Mouse (Mus musculus) liver, postnatal 0 days (tissue): ENCODE measurements around the gene Chst2. TPM values are rescaled to one million over a fixed set of nuclear protein-coding genes. Genes with fewer than 3 reads are reported as not detected.
A peak's percentile ranks its signal among the peaks of the same experiment; 100 is the strongest.

Source experiments
- ATAC-seq: fragments of 200-750 bp; cut with Nextera tagmentation; 2 replicates; pipeline ENCODE4 v1.8.0; 2017; ENCODE audit warnings: mild to moderate bottlenecking, moderate library complexity
- DNase-seq: peaks from one replicate; pipeline ENCODE4 v3.0.0-alpha.2; 2016
- H3K27ac ChIP-seq: fragments of 300-500 bp; sonication (generic); 2 replicates; pipeline ENCODE4 v1.5.1; 2014; ENCODE audit warnings: antibody characterized with exemption, moderate library complexity, mild to moderate bottlenecking, low read depth
- H3K27me3 ChIP-seq: fragments of 300-500 bp; sonication (generic); 2 replicates; pipeline ENCODE4 v1.6.1; 2014; ENCODE audit warnings: low read length, control low read depth, mixed read lengths; ENCODE audit not compliant: insufficient read depth
- H3K36me3 ChIP-seq: fragments of 300-500 bp; sonication (generic); replicated peaks from 2 replicates; pipeline ENCODE4 v1.6.1; 2014; ENCODE audit warnings: mild to moderate bottlenecking, control low read depth, low read length, moderate library complexity, mixed read lengths; ENCODE audit not compliant: insufficient read depth
- H3K4me1 ChIP-seq: fragments of 300-500 bp; sonication (generic); 2 replicates; pipeline ENCODE4 v1.6.1; 2014; ENCODE audit warnings: antibody characterized with exemption, mild to moderate bottlenecking, control low read depth; ENCODE audit not compliant: insufficient read depth
- H3K4me2 ChIP-seq: fragments of 300-500 bp; sonication (generic); 2 replicates; pipeline ENCODE4 v1.6.1; 2014; ENCODE audit warnings: low read depth, mild to moderate bottlenecking, low read length, moderate library complexity, mixed read lengths
- H3K4me3 ChIP-seq: fragments of 300-500 bp; sonication (generic); 2 replicates; pipeline ENCODE4 v1.5.1; 2014; ENCODE audit warnings: low read depth, low read length
- H3K9ac ChIP-seq: fragments of 300-500 bp; sonication (generic); replicated peaks from 2 replicates; pipeline ENCODE4 v1.6.1; 2014; ENCODE audit warnings: mild to moderate bottlenecking, moderate library complexity
- H3K9me3 ChIP-seq: fragments of 300-500 bp; sonication (generic); 2 replicates; pipeline ENCODE4 v1.6.1; 2016; ENCODE audit warnings: mild to moderate bottlenecking, control low read depth, low read length, mixed read lengths
- CTCF ChIP-seq: sonication (generic); IDR thresholded peaks from 2 replicates; pipeline ENCODE4 v1.5.1; 2016; ENCODE audit warnings: antibody characterized with exemption, low read depth
- EP300 ChIP-seq: IDR thresholded peaks from 2 replicates; pipeline ENCODE4 v1.6.1; 2016; ENCODE audit warnings: antibody characterized with exemption, low read depth, mild to moderate bottlenecking
- WGBS: fragments of 180-500 bp; shearing (Covaris S2); extraction: QIAGEN DNeasy Blood & Tissue Kit; methylation state at CpG from one replicate; pipeline ENCODE4 v1.1.7; 2014; ENCODE audit not compliant: insufficient replicate concordance; 5-methylcytosine and 5-hydroxymethylcytosine counted together
- polyA plus RNA-seq: library from polyadenylated mRNA; unstranded; fragments of >200 nt; fragmentation: Nextera tagmentation; extraction: Ambion mirVana; gene quantifications from 2 replicates; pipeline ENCODE4 v1.2.1, GENCODE M21; 2015

Gene Chst2
- polyA plus RNA-seq, 1 experiment from 2014 or later = 0.29 TPM

- 2% methylated on average over 30 of the region's 30 CpGs for WGBS
- TF ChIP-seq CTCF = peak; percentile 67
- TF ChIP-seq EP300 = no peak
- H3K9me3 ChIP-seq = no peaks in the 10 kb centered on the region
- no peak overlapping the region for H3K27ac ChIP-seq
- peak overlapping the region; percentile 75 for H3K4me2 ChIP-seq
- 0 out of 2 replicates have a peak overlapping the region, but pooled peaks have one; percentile 11 for H3K9ac ChIP-seq
- peak; percentile 68 for DNase-seq
- H3K4me3 ChIP-seq = peak overlapping the region; percentile 53
- no peaks in the 10 kb centered on the region for H3K36me3 ChIP-seq
- peaks cover 15% of the 10 kb centered on the region; the same call in 1 of the 2 replicates for H3K4me1 ChIP-seq
- peak; percentile 43; the same call in 1 of the 2 replicates for ATAC-seq
- H3K27me3 ChIP-seq = peaks cover 60% of the 10 kb centered on the region
Observed at GRCm38 (mm10) chr9:95405511-95405945, 994 bp downstream of the Chst2 start.

DNA sequence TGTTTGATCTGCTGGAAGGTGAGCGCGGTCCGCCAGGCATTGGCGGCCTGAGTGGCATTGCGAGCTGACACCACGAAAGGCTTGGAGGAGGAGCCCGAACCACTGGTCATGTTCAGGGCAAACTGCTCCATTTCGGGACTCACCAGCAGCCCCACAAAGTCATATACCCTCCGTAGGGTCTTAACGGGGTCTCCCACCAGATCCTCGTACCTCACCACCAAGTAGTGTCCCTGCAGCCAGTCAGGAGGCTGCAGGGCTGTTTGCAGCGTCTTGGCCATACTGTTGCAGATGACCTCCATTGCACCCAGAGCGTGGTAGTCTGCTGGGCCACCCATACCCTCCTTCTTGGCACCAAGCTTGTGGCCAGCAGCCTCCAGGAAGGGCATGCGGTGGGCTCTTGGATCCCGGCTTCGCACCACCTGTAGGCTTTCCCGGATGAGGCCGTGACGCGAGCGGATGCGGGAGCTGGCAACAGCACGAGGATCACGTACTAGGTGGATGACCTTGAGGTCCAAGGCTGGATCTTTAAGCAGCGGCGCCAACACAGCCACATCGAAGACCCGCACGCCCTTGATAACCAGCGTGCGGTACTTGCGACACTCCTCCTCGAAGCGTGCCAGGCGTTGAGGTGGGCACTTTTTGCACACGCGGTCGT is 1.6 kb downstream of the Chst2 start:
- no peak overlapping the region for H3K27ac ChIP-seq
- no peak for TF ChIP-seq CTCF
- H3K4me2 ChIP-seq = peak overlapping the region; percentile 75; the same call in 1 of the 2 replicates
- DNase-seq (no peak), ATAC-seq (no peak; the same call in 1 of the 2 replicates)
- H3K4me1 ChIP-seq = peaks cover 15% of the 10 kb centered on the region; the same call in 1 of the 2 replicates
- peak overlapping the region; percentile 53; the same call in 1 of the 2 replicates for H3K4me3 ChIP-seq
- H3K27me3 ChIP-seq = peaks cover 54% of the 10 kb centered on the region
- no peaks in the 10 kb centered on the region for H3K36me3 ChIP-seq
- no peaks in the 10 kb centered on the region for H3K9me3 ChIP-seq
- WGBS = 70% methylated on average over 38 of the region's 38 CpGs
- no peak overlapping the region for H3K9ac ChIP-seq

GRCm38 (mm10) chr9:95401686-95402085 is 4.8 kb downstream of the Chst2 start:
- H3K27me3 ChIP-seq = peaks cover 30% of the 10 kb centered on the region
- 21% methylated on average over 5 of the region's 5 CpGs for WGBS
- H3K4me2 ChIP-seq = no peak overlapping the region
- DNase-seq = no peak
- H3K9me3 ChIP-seq = no peaks in the 10 kb centered on the region
- no peak for TF ChIP-seq CTCF
- TF ChIP-seq EP300 = no peak
- no peak for ATAC-seq
- peaks cover 7% of the 10 kb centered on the region; the same call in 1 of the 2 replicates for H3K4me1 ChIP-seq
- H3K27ac ChIP-seq = no peak overlapping the region
- H3K4me3 ChIP-seq = no peak overlapping the region
- H3K9ac ChIP-seq = no peak overlapping the region
- no peaks in the 10 kb centered on the region for H3K36me3 ChIP-seq

DNA sequence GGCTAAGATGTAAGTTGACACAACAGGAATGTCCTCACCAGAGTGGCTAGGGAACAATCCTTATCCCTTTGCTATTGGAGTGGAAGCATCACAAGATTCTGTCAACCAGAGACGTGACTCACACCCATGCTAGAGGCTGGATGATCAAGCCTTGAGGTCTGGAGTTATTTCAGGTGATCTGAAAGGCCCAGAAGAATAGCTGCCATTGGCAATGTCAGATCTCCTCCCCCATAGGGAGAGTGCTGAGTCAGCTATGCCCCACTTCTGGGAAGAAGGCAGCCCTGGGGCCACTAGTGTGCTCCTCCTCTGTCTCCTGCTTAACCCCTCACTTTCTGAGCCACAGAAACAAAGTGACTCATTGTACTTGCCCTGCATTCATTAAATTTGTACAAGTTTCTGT is 14.5 kb downstream of the Chst2 start:
- 54% methylated on average over 1 of the region's 1 CpGs for WGBS
- H3K9me3 ChIP-seq = no peaks in the 10 kb centered on the region
- ATAC-seq (no peak), DNase-seq (no peak)
- no peak overlapping the region for H3K9ac ChIP-seq
- no peaks in the 10 kb centered on the region for H3K27me3 ChIP-seq
- no peak overlapping the region for H3K27ac ChIP-seq
- H3K4me1 ChIP-seq = no peaks in the 10 kb centered on the region
- H3K4me2 ChIP-seq = no peak overlapping the region
- no peak overlapping the region for H3K4me3 ChIP-seq
- no peaks in the 10 kb centered on the region for H3K36me3 ChIP-seq
- no peak for TF ChIP-seq EP300
- no peak for TF ChIP-seq CTCF

GRCm38 (mm10) chr9:95389956-95390355 is 16.6 kb downstream of the Chst2 start:
- 75% methylated on average over 3 of the region's 3 CpGs for WGBS
- no peak for ATAC-seq
- TF ChIP-seq CTCF = no peak
- no peak for TF ChIP-seq EP300
- Histone ChIP-seq H3K4me2 (no peak overlapping the region), H3K9ac (no peak overlapping the region), H3K36me3 (no peaks in the 10 kb centered on the region), H3K4me3 (no peak overlapping the region), H3K27me3 (no peaks in the 10 kb centered on the region), H3K9me3 (no peaks in the 10 kb centered on the region), H3K4me1 (no peaks in the 10 kb centered on the region), H3K27ac (no peak overlapping the region)
- no peak for DNase-seq

GRCm38 (mm10) chr9:95387881-95388380 is 18.6 kb downstream of the Chst2 start:
- H3K9ac ChIP-seq = no peak overlapping the region
- no peak overlapping the region for H3K4me3 ChIP-seq
- no peaks in the 10 kb centered on the region for H3K36me3 ChIP-seq
- no peak for TF ChIP-seq EP300
- no peak for TF ChIP-seq CTCF
- no peaks in the 10 kb centered on the region for H3K9me3 ChIP-seq
- no peaks in the 10 kb centered on the region for H3K27me3 ChIP-seq
- no peaks in the 10 kb centered on the region for H3K4me1 ChIP-seq
- ATAC-seq (no peak), DNase-seq (no peak)
- H3K4me2 ChIP-seq = no peak overlapping the region
- H3K27ac ChIP-seq = no peak overlapping the region
- 75% methylated on average over 8 of the region's 8 CpGs for WGBS
